Mouse (Mus musculus) lung, postnatal 4 days (tissue): ENCODE measurements around the gene Agbl4.

Experiments used
- DNase-seq, 2 experiments: peaks; one replicate each; pipeline ENCODE4 v3.0.0; 2021

Agbl4 gene

GRCm38 (mm10) chr4:110397618-110398045, at the start of gene Agbl4:
Gene Agbl4, plus strand, starts transcription at chr4:110397661.
- DNase-seq: peak; percentile 38 to 67

GRCm38 (mm10) chr4:110350856-110351177, 46.6 kb upstream of the Agbl4 start:
- DNase-seq: no peak

GRCm38 (mm10) chr4:110351178-110352000, 46.1 kb upstream of the Agbl4 start, which contains the start of gene Elavl4:
Gene Elavl4, minus strand, starts transcription at chr4:110351909.
- peak; percentile 38 to 40 for DNase-seq

GRCm38 (mm10) chr4:110352001-110352369, 45.5 kb upstream of the Agbl4 start:
- no peak for DNase-seq

GRCm38 (mm10) chr4:110360568-110360967, 36.9 kb upstream of the Agbl4 start:
- no peak for DNase-seq

- DNase-seq: no peak
Observed at GRCm38 (mm10) chr4:110396221-110396620, 1.2 kb upstream of the Agbl4 start.

GRCm38 (mm10) chr4:110420306-110420705, 22.8 kb downstream of the Agbl4 start:
- DNase-seq: no peak

GRCm38 (mm10) chr4:110427653-110428052, 30.2 kb downstream of the Agbl4 start:
- no peak for DNase-seq

- DNase-seq: no peak
Observed at GRCm38 (mm10) chr4:110494371-110494770, 96.9 kb downstream of the Agbl4 start.

- no peak for DNase-seq
Observed at GRCm38 (mm10) chr4:110529804-110530203, 132.3 kb downstream of the Agbl4 start.

GRCm38 (mm10) chr4:110549223-110549622, 151.8 kb downstream of the Agbl4 start:
- DNase-seq: no peak

- no peak for DNase-seq
Observed at GRCm38 (mm10) chr4:110597726-110598283, 200.3 kb downstream of the Agbl4 start.

GRCm38 (mm10) chr4:110641417-110641816, 244.0 kb downstream of the Agbl4 start:
- DNase-seq: no peak

GRCm38 (mm10) chr4:110662940-110663339, 265.5 kb downstream of the Agbl4 start:
- no peak for DNase-seq

- DNase-seq: no peak
Observed at GRCm38 (mm10) chr4:110674121-110674520, 276.7 kb downstream of the Agbl4 start.

GRCm38 (mm10) chr4:110735141-110735540, 337.7 kb downstream of the Agbl4 start:
- no peak for DNase-seq

- no peak for DNase-seq
Observed at GRCm38 (mm10) chr4:110757941-110758340, 360.5 kb downstream of the Agbl4 start.

- no peak for DNase-seq
Observed at GRCm38 (mm10) chr4:110788596-110788995, 391.1 kb downstream of the Agbl4 start.

GRCm38 (mm10) chr4:110799902-110800301, 402.4 kb downstream of the Agbl4 start:
- DNase-seq: no peak

GRCm38 (mm10) chr4:110810947-110811346, 413.5 kb downstream of the Agbl4 start:
- no peak for DNase-seq

- DNase-seq: peak; percentile 17 to 57
Observed at GRCm38 (mm10) chr4:110832776-110833175, 435.3 kb downstream of the Agbl4 start.

- no peak for DNase-seq
Observed at GRCm38 (mm10) chr4:110879719-110880443, 482.4 kb downstream of the Agbl4 start.

GRCm38 (mm10) chr4:110916061-110916460, 518.6 kb downstream of the Agbl4 start:
- DNase-seq: no peak

- no peak for DNase-seq
Observed at GRCm38 (mm10) chr4:110916565-110916964, 519.1 kb downstream of the Agbl4 start.
